Mouse (Mus musculus) megakaryocyte, embryonic 14.5 days (primary cell): ENCODE results near the gene H2-M10.3. TPM values are rescaled to one million over a fixed set of nuclear protein-coding genes. Genes with fewer than 3 reads are reported as not detected.

Source experiments
- H3K27me3 ChIP-seq: replicated peaks from 2 replicates; pipeline ENCODE3; 2012; ENCODE audit warnings: inconsistent platforms
- H3K36me3 ChIP-seq: replicated peaks from 2 replicates; pipeline ENCODE3; 2012; ENCODE audit warnings: low read length, inconsistent platforms, mixed read lengths
- H3K4me1 ChIP-seq: 2 replicates; pipeline ENCODE4 v1.6.1; 2012; ENCODE audit warnings: inconsistent platforms
- H3K4me3 ChIP-seq: replicated peaks from 2 replicates; pipeline ENCODE3; 2012; ENCODE audit warnings: moderate library complexity, mild to moderate bottlenecking, inconsistent platforms
- H3K9me3 ChIP-seq: 2 replicates; pipeline ENCODE4 v1.6.1; 2012; ENCODE audit warnings: inconsistent platforms
- FLI1 ChIP-seq: IDR thresholded peaks from 2 replicates; pipeline ENCODE4 v1.6.1; 2012; ENCODE audit warnings: low read length, inconsistent platforms, mixed read lengths
- GATA1 ChIP-seq: IDR thresholded peaks from 3 replicates; pipeline ENCODE4 v1.6.1; 2012; ENCODE audit warnings: mixed read lengths, low read length, inconsistent platforms, borderline replicate concordance
- polyA plus RNA-seq: library from polyadenylated mRNA; stranded (reverse); fragments of >175 nt; gene quantifications from 2 replicates; pipeline ENCODE4 v1.2.3, GENCODE M21; 2012; ENCODE audit warnings: low replicate concordance; ENCODE audit not compliant: insufficient read depth

The H2-M10.3 gene
- polyA plus RNA-seq, 1 experiment, result not detected

- no peaks in the 10 kb centered on the region for H3K36me3 ChIP-seq
- H3K4me3 ChIP-seq, result peak overlapping the region; percentile 88
- H3K9me3 ChIP-seq, result no peaks in the 10 kb centered on the region
- peaks cover 13% of the 10 kb centered on the region for H3K4me1 ChIP-seq
- H3K27me3 ChIP-seq, result peaks cover 20% of the 10 kb centered on the region
- TF ChIP-seq GATA1, result no peak
- no peak for TF ChIP-seq FLI1
Measured at GRCm38 (mm10) chr17:36315041-36315688, 53.1 kb downstream of the H2-M10.3 start.

Other genes with a start within 250 kb of the H2-M10.3 start
- gene Gm19684, start 246.7 kb downstream of the H2-M10.3 start, polyA plus RNA-seq, result 0.29 TPM in 1 of 2 replicates, not detected in the other
- gene Gm7030, start 239.0 kb downstream of the H2-M10.3 start, polyA plus RNA-seq, result 0.46 TPM in 1 of 2 replicates, not detected in the other
- gene Gm8909, start 199.9 kb downstream of the H2-M10.3 start, polyA plus RNA-seq, result not detected in 2 replicates
- not detected in 2 replicates for gene H2-T3, start 178.1 kb downstream of the H2-M10.3 start, polyA plus RNA-seq
- 81.8 and 103 TPM in 2 replicates for gene Rpp21, start 110.3 kb downstream of the H2-M10.3 start, polyA plus RNA-seq
- 2.5 TPM in 2 replicates for gene Trim39, start 96.2 kb downstream of the H2-M10.3 start, polyA plus RNA-seq
- gene H2-M10.2, start 81.9 kb downstream of the H2-M10.3 start, polyA plus RNA-seq, result not detected in 2 replicates
- not detected in 2 replicates for gene H2-M10.1, start 42.3 kb downstream of the H2-M10.3 start, polyA plus RNA-seq
- gene H2-M10.4, start 93.9 kb upstream of the H2-M10.3 start, polyA plus RNA-seq, result not detected in 2 replicates
- gene H2-M11, start 178.7 kb upstream of the H2-M10.3 start, polyA plus RNA-seq, result not detected in 2 replicates